Mouse (Mus musculus) midbrain, embryonic 12.5 days (tissue): ENCODE measurements around the gene Mrpl58. TPM values are rescaled to one million over a fixed set of nuclear protein-coding genes. Genes with fewer than 3 reads are reported as not detected.

ENCODE experiments used
- ATAC-seq: fragments of 200-750 bp; cut with Nextera tagmentation; 2 replicates; pipeline ENCODE4 v1.8.0; 2017; ENCODE audit warnings: low read depth, moderate TSS enrichment, moderate library complexity; ENCODE audit not compliant: low FRiP score
- H3K27ac ChIP-seq: fragments of 300-500 bp; sonication (generic); replicated peaks from 2 replicates; pipeline ENCODE4 v1.5.1; 2016; ENCODE audit warnings: mild to moderate bottlenecking
- H3K27me3 ChIP-seq: fragments of 300-500 bp; sonication (generic); 2 replicates; pipeline ENCODE4 v1.6.1; 2016; ENCODE audit warnings: mild to moderate bottlenecking
- H3K36me3 ChIP-seq: fragments of 300-500 bp; sonication (generic); 2 replicates; pipeline ENCODE4 v1.6.1; 2016
- H3K4me1 ChIP-seq: fragments of 300-500 bp; sonication (generic); 2 replicates; pipeline ENCODE4 v1.6.1; 2016
- H3K4me2 ChIP-seq: fragments of 300-500 bp; sonication (generic); replicated peaks from 2 replicates; pipeline ENCODE4 v1.6.1; 2016; ENCODE audit warnings: mild to moderate bottlenecking, moderate library complexity
- H3K4me3 ChIP-seq: fragments of 300-500 bp; sonication (generic); 2 replicates; pipeline ENCODE4 v1.5.1; 2016; ENCODE audit warnings: mild to moderate bottlenecking
- H3K9ac ChIP-seq: fragments of 300-500 bp; sonication (generic); replicated peaks from 2 replicates; pipeline ENCODE4 v1.6.1; 2016; ENCODE audit warnings: mild to moderate bottlenecking, moderate library complexity
- H3K9me3 ChIP-seq: fragments of 300-500 bp; sonication (generic); 2 replicates; pipeline ENCODE4 v1.6.1; 2016; ENCODE audit warnings: mild to moderate bottlenecking
- WGBS: fragments of 180-500 bp; shearing (Covaris S2); methylation state at CpG from one replicate; pipeline ENCODE4 v1.1.7; 2016; 5-methylcytosine and 5-hydroxymethylcytosine counted together
- polyA plus RNA-seq: library from polyadenylated mRNA; unstranded; fragments of >200 nt; fragmentation: Nextera tagmentation; extraction: Ambion mirVana; gene quantifications from 2 replicates; pipeline ENCODE4 v1.2.1, GENCODE M21; 2016

Mrpl58 gene
- 234 and 265 TPM in 2 replicates for polyA plus RNA-seq

DNA sequence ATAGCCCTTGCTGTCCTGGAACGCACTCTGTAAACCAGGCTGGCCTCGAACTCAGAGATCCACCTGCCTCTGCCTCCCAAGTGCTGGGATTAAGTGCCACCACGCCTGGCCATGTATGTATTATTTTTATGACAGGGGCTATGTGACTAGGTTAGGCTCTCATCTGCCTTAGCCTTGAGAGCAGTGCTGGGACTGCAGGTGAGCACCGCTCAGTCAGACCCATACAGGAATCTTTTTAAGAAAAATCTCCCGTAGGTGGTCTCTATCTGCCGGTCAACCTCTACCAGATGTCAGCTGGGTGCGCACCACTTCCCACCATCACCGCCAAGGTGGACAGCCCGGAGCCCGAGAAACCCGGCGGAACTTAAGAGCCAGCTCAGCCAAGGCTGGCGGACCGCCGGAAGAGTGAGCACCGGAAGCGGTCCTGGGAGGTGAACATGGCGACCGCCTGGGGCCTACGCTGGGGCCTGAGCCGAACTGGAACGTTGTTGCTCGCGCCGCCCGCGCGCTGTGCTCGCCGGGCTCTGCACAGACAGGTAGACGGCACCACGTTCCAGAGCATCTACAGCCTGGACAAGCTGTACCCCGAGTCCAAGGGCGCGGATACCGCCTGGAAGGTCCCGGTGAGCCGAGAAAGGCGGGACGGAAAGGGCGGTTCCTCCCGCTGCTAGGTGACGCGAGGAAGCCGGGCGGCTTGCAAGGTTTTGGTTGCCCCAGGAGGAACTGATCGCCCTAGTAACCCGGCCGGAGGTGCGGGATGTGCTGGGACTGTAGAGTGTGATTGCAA, at the start of gene Mrpl58:
TSS of gene Mrpl58 (plus strand) at position 415 of the 787 bp plus-strand sequence.
- Histone ChIP-seq H3K9ac (peak within 1 kb of the TSS; percentile 87), H3K27me3 (no peaks in the 10 kb centered on the region), H3K36me3 (peaks cover 27% of the 10 kb centered on the region), H3K4me2 (peak within 1 kb of the TSS; percentile 80), H3K9me3 (no peaks in the 10 kb centered on the region), H3K4me3 (peak within 1 kb of the TSS; percentile 82), H3K4me1 (peaks cover 43% of the 10 kb centered on the region), H3K27ac (peak within 1 kb of the TSS; percentile 91)
- WGBS, result 3% methylated on average over 50 of the region's 50 CpGs
- peak; percentile 80 for ATAC-seq

DNA sequence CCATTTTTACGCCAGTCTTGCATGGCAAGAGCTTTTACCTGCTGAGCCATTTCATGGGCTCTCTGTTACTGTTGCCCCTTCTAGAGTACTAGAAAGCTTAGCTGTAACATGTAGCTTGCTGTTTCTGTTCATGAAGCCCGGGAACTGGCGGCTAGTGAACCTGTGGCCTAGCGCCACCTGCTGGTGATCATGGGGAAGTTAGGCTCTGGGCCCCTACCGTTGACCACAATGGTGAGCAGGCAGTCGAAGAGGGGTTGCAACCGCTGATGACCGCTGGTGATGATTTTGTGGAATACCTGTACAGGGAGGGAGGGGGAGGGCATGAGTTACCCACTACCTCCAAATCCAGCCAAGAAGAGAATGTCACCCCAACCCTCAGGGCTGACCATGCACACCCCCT, 49.4 kb upstream of the Mrpl58 start:
- H3K4me2 ChIP-seq, result no peak overlapping the region
- ATAC-seq, result 0 out of 2 replicates have a peak, but pooled peaks have one; percentile 14
- H3K9me3 ChIP-seq, result no peaks in the 10 kb centered on the region
- no peak overlapping the region for H3K27ac ChIP-seq
- WGBS, result 5% methylated on average over 8 of the region's 8 CpGs
- H3K27me3 ChIP-seq, result peaks cover 25% of the 10 kb centered on the region
- peaks cover 6% of the 10 kb centered on the region; the same call in 1 of the 2 replicates for H3K4me1 ChIP-seq
- H3K4me3 ChIP-seq, result no peak overlapping the region
- no peak overlapping the region for H3K9ac ChIP-seq
- peaks cover 46% of the 10 kb centered on the region for H3K36me3 ChIP-seq

- Histone ChIP-seq H3K36me3 (peaks cover 18% of the 10 kb centered on the region), H3K9me3 (no peaks in the 10 kb centered on the region), H3K4me2 (no peak overlapping the region), H3K27ac (peak overlapping the region; percentile 15; the same call in 1 of the 2 replicates), H3K4me3 (no peak overlapping the region), H3K4me1 (peaks cover 12% of the 10 kb centered on the region), H3K9ac (peak overlapping the region; percentile 39), H3K27me3 (peaks cover 25% of the 10 kb centered on the region)
- no peak for ATAC-seq
- 22% methylated on average over 5 of the region's 5 CpGs for WGBS
Measured at GRCm38 (mm10) chr11:115358468-115358867, 45.1 kb upstream of the Mrpl58 start.

GRCm38 (mm10) chr11:115359293-115359692, 44.3 kb upstream of the Mrpl58 start:
- H3K4me2 ChIP-seq, result no peak overlapping the region
- 38% methylated on average over 3 of the region's 3 CpGs for WGBS
- H3K4me3 ChIP-seq, result no peak overlapping the region
- H3K27me3 ChIP-seq, result peaks cover 25% of the 10 kb centered on the region
- H3K36me3 ChIP-seq, result peaks cover 15% of the 10 kb centered on the region
- H3K9me3 ChIP-seq, result no peaks in the 10 kb centered on the region
- H3K4me1 ChIP-seq, result peaks cover 12% of the 10 kb centered on the region
- H3K27ac ChIP-seq, result peak overlapping the region; percentile 15
- H3K9ac ChIP-seq, result 0 out of 2 replicates have a peak overlapping the region, but pooled peaks have one; percentile 39
- ATAC-seq, result no peak

GRCm38 (mm10) chr11:115359726-115360125, 43.8 kb upstream of the Mrpl58 start:
- peaks cover 15% of the 10 kb centered on the region for H3K36me3 ChIP-seq
- H3K9ac ChIP-seq, result no peak overlapping the region
- peak overlapping the region; percentile 15; the same call in 1 of the 2 replicates for H3K27ac ChIP-seq
- peaks cover 12% of the 10 kb centered on the region for H3K4me1 ChIP-seq
- WGBS, result 72% methylated on average over 6 of the region's 6 CpGs
- peaks cover 25% of the 10 kb centered on the region for H3K27me3 ChIP-seq
- H3K4me2 ChIP-seq, result no peak overlapping the region
- no peak overlapping the region for H3K4me3 ChIP-seq
- ATAC-seq, result no peak
- H3K9me3 ChIP-seq, result no peaks in the 10 kb centered on the region

DNA sequence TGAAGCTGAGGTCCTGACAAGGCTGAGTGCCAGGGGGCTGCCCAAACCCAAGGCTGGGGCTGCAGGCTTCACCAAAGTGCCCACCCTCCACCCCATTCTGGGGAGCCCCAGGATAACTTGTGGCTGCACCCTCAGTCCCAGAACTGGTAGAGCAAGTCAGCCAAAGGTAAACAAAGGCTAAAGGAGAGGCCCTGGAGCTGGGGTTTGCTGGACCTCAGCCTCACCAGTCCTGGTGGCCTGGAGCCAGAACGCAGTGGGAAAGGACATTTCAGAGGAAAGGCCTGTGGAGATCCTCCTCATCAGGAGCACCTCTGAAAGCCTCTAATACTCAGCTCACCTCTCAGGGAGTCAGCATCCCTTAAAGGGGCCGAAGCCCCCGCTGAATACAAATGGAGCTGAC, 39.4 kb upstream of the Mrpl58 start:
- WGBS, result 88% methylated on average over 3 of the region's 3 CpGs
- Histone ChIP-seq H3K9me3 (no peaks in the 10 kb centered on the region), H3K27me3 (peaks cover 24% of the 10 kb centered on the region), H3K27ac (no peak overlapping the region), H3K9ac (no peak overlapping the region), H3K4me2 (no peak overlapping the region), H3K36me3 (no peaks in the 10 kb centered on the region), H3K4me3 (no peak overlapping the region), H3K4me1 (peaks cover 24% of the 10 kb centered on the region)
- no peak for ATAC-seq

GRCm38 (mm10) chr11:115366039-115366705, 37.4 kb upstream of the Mrpl58 start:
- ATAC-seq, result peak; percentile 38; the same call in 1 of the 2 replicates

GRCm38 (mm10) chr11:115366706-115367394, 36.7 kb upstream of the Mrpl58 start:
- Histone ChIP-seq H3K36me3 (no peaks in the 10 kb centered on the region), H3K4me3 (peak overlapping the region; percentile 72), H3K4me2 (peak overlapping the region; percentile 92), H3K9me3 (no peaks in the 10 kb centered on the region), H3K9ac (peak overlapping the region; percentile 79), H3K4me1 (peaks cover 17% of the 10 kb centered on the region), H3K27me3 (peaks cover 45% of the 10 kb centered on the region), H3K27ac (peak overlapping the region; percentile 67)
- ATAC-seq, result peak; percentile 69
- WGBS, result under 1% methylated on average over 28 of the region's 28 CpGs

More at GRCm38 (mm10) chr11:115366039-115366705, 37.4 kb upstream of the Mrpl58 start:
- H3K27ac ChIP-seq, result peak overlapping the region; percentile 12; the same call in 1 of the 2 replicates
- H3K4me2 ChIP-seq, result peak overlapping the region; percentile 92
- peak overlapping the region; percentile 79; the same call in 1 of the 2 replicates for H3K9ac ChIP-seq
- no peaks in the 10 kb centered on the region for H3K36me3 ChIP-seq
- H3K4me1 ChIP-seq, result peaks cover 17% of the 10 kb centered on the region
- peaks cover 41% of the 10 kb centered on the region for H3K27me3 ChIP-seq
- peak overlapping the region; percentile 72 for H3K4me3 ChIP-seq
- no peaks in the 10 kb centered on the region for H3K9me3 ChIP-seq
- WGBS, result 46% methylated on average over 7 of the region's 7 CpGs

DNA sequence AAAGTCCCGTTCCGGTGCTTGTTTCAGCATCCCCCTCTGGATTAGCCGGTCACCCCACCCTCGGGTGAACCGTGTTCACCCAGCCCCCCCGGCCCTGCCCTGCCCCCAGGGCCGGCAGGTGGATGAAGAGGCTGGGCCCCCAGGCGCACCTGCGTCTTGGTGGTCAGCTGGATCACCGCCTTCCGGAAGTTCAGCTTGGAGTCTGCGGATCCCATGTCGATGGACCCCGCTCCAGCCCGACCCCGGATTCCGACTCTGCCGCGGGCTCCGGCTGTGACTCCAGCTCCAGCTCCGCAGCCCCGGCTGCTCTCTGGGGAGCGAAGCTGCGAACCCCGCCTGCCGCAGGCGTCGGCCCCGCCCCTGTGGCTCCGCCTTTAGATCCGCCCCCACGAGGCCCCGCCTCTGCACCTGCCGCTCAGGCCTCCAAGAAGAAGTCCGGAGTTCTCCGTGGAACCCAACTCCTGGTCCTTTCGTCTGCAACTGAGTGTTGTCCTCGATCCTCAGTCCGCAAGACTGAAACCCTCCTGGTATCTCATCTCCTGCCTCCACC, 36.1 kb upstream of the Mrpl58 start, which contains the start of gene Hid1:
TSS of gene Hid1 (minus strand) at position 362 of the 550 bp plus-strand sequence.
- Histone ChIP-seq H3K9ac (peak within 1 kb of the TSS; percentile 79), H3K36me3 (no peaks in the 10 kb centered on the region), H3K9me3 (no peaks in the 10 kb centered on the region), H3K4me1 (peaks cover 17% of the 10 kb centered on the region), H3K27me3 (peaks cover 45% of the 10 kb centered on the region), H3K4me3 (peak within 1 kb of the TSS; percentile 72), H3K27ac (peak within 1 kb of the TSS; percentile 67), H3K4me2 (peak within 1 kb of the TSS; percentile 92)
- peak; percentile 75 for ATAC-seq
- under 1% methylated on average over 39 of the region's 39 CpGs for WGBS

GRCm38 (mm10) chr11:115370368-115370767, 33.2 kb upstream of the Mrpl58 start:
- Histone ChIP-seq H3K4me3 (no peak overlapping the region), H3K27ac (no peak overlapping the region), H3K27me3 (peaks cover 66% of the 10 kb centered on the region), H3K9ac (no peak overlapping the region), H3K4me1 (peaks cover 29% of the 10 kb centered on the region), H3K4me2 (no peak overlapping the region), H3K9me3 (no peaks in the 10 kb centered on the region), H3K36me3 (no peaks in the 10 kb centered on the region)
- no peak for ATAC-seq
- WGBS, result 67% methylated on average over 7 of the region's 7 CpGs

DNA sequence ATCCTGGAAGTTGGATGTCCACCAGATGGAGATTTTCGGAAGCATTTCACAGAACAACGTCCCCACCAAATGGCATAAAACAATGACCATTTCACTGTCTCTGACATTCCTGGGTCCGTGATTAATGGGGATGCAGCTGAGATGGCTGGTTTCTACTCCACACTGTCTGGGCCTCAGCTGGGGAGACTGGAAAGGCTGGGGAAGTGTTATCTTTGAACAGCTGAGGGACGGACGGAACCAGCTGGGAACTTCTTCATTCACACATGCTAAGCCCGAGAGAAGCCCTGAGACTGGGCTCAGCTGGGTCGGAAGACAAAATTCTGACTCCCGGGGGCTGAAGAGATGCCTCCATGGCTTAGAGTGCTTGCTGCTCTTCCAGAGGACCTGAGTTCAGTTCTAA, 32.2 kb upstream of the Mrpl58 start:
- Histone ChIP-seq H3K4me2 (no peak overlapping the region), H3K9ac (no peak overlapping the region), H3K9me3 (no peaks in the 10 kb centered on the region), H3K4me3 (no peak overlapping the region), H3K27me3 (peaks cover 63% of the 10 kb centered on the region), H3K36me3 (no peaks in the 10 kb centered on the region), H3K27ac (no peak overlapping the region), H3K4me1 (peaks cover 22% of the 10 kb centered on the region)
- 67% methylated on average over 8 of the region's 8 CpGs for WGBS
- ATAC-seq, result no peak
